Mouse (Mus musculus) small intestine, adult 2 months (tissue): ENCODE results near the gene Lins1.

Source experiments
- CTCF ChIP-seq: fragments of 200-500 bp; IDR thresholded peaks from 2 replicates; pipeline ENCODE4 v1.5.1; 2012; ENCODE audit warnings: low read depth, mild to moderate bottlenecking, control low read depth, inconsistent platforms, low read length, moderate library complexity, mixed read lengths; ENCODE audit not compliant: insufficient replicate concordance, insufficient read length; ENCODE audit errors: extremely low read depth
- POLR2A ChIP-seq: fragments of 200-500 bp; IDR thresholded peaks from 2 replicates; pipeline ENCODE4 v1.6.1; 2012; ENCODE audit warnings: low read depth, mild to moderate bottlenecking, control low read depth, inconsistent platforms, low read length, moderate library complexity

DNA sequence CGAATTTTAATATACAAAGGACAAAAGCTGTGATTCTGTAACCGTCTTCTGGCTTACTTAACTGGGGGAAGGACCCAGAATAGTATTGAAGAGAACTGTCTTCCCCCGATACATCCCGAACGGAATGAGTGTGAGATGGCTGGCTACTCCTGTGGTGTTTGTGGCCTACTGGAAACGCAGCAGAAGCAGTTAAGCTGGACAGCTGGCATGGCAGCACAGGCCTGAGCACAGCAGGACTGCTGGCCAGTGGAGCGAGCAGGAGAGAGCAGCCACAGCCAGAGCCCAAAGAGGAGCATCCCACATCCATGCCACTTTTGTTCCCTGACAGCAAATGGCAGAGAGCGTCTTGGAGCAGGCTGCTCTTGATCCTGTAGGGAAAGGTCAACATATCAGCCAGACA, 51.7 kb downstream of the Lins1 start:
- no peak for TF ChIP-seq POLR2A
- no peak for TF ChIP-seq CTCF
